Mouse (Mus musculus): ENCODE results near the gene Sh3yl1. TPM values are rescaled to one million over a fixed set of nuclear protein-coding genes. Genes with fewer than 3 reads are reported as not detected.
A peak's percentile ranks its signal among the peaks of the same experiment; 100 is the strongest.

The Sh3yl1 gene
- polyA plus RNA-seq, 2 experiments, result 7.4 to 11.3 TPM

GRCm38 (mm10) chr12:30883986-30884621, 27.4 kb upstream of the Sh3yl1 start, which contains the start of gene Alkal2:
Gene Alkal2, plus strand, starts transcription at chr12:30884322.
- Histone ChIP-seq H3K4me3 (replicated peaks; ENCODE audit: low read length) (peak within 1 kb of the TSS; percentile 47), H3K4me1 (ENCODE audit: control insufficient read depth, insufficient read depth, low read length) (no peaks in the 10 kb centered on the region), H3K36me3 (ENCODE audit: control insufficient read depth, insufficient read depth, low read length) (no peaks in the 10 kb centered on the region), H3K9ac (ENCODE audit: low read depth, low read length, severe bottlenecking) (peak within 1 kb of the TSS; percentile 36), H3K9me3 (ENCODE audit: control insufficient read depth, low read length) (no peaks in the 10 kb centered on the region), H3K27ac (replicated peaks; ENCODE audit: low read depth, low read length) (no peak within 1 kb of the TSS), H3K4me2 (replicated peaks; ENCODE audit: low read depth, low read length, severe bottlenecking) (peak within 1 kb of the TSS; percentile 96), H3K27me3 (ENCODE audit: control insufficient read depth, insufficient read depth, low read length) (peaks cover 45% of the 10 kb centered on the region)
- ATAC-seq (ENCODE audit: low FRiP score, low read depth), result peak; percentile 65
- WGBS, result 1% methylated on average over 40 of the region's 58 CpGs
- no peak for DNase-seq (ENCODE audit: low spot score)
- no peak for TF ChIP-seq POLR2A (IDR thresholded peaks at IDR 0.05; ENCODE audit: borderline replicate concordance, extremely low read depth, insufficient read depth, insufficient read length)

- DNase-seq (ENCODE audit: low spot score) (no peak), ATAC-seq (ENCODE audit: low FRiP score, low read depth) (peak; percentile 34; the same call in 1 of the 2 replicates)
- Histone ChIP-seq H3K27me3 (ENCODE audit: control insufficient read depth, insufficient read depth, low read length) (peaks cover 45% of the 10 kb centered on the region), H3K36me3 (ENCODE audit: control insufficient read depth, insufficient read depth, low read length) (no peaks in the 10 kb centered on the region), H3K4me2 (replicated peaks; ENCODE audit: low read depth, low read length, severe bottlenecking) (peak overlapping the region; percentile 96), H3K4me1 (ENCODE audit: control insufficient read depth, insufficient read depth, low read length) (no peaks in the 10 kb centered on the region), H3K9ac (ENCODE audit: low read depth, low read length, severe bottlenecking) (peak overlapping the region; percentile 36), H3K9me3 (ENCODE audit: control insufficient read depth, low read length) (no peaks in the 10 kb centered on the region), H3K27ac (replicated peaks; ENCODE audit: low read depth, low read length) (no peak overlapping the region), H3K4me3 (replicated peaks; ENCODE audit: low read length) (peak overlapping the region; percentile 47)
- no peak for TF ChIP-seq POLR2A (IDR thresholded peaks at IDR 0.05; ENCODE audit: borderline replicate concordance, extremely low read depth, insufficient read depth, insufficient read length)
- WGBS, result 8% methylated on average over 39 of the region's 39 CpGs
Measured at GRCm38 (mm10) chr12:30884622-30885230, 26.7 kb upstream of the Sh3yl1 start.

GRCm38 (mm10) chr12:30885891-30886290, 25.6 kb upstream of the Sh3yl1 start:
- no peak for TF ChIP-seq POLR2A (IDR thresholded peaks at IDR 0.05; ENCODE audit: borderline replicate concordance, extremely low read depth, insufficient read depth, insufficient read length)
- Histone ChIP-seq H3K27me3 (ENCODE audit: control insufficient read depth, insufficient read depth, low read length) (peaks cover 42% of the 10 kb centered on the region), H3K27ac (replicated peaks; ENCODE audit: low read depth, low read length) (no peak overlapping the region), H3K4me1 (ENCODE audit: control insufficient read depth, insufficient read depth, low read length) (no peaks in the 10 kb centered on the region), H3K4me3 (replicated peaks; ENCODE audit: low read length) (no peak overlapping the region), H3K36me3 (ENCODE audit: control insufficient read depth, insufficient read depth, low read length) (no peaks in the 10 kb centered on the region), H3K4me2 (replicated peaks; ENCODE audit: low read depth, low read length, severe bottlenecking) (no peak overlapping the region), H3K9me3 (ENCODE audit: control insufficient read depth, low read length) (no peaks in the 10 kb centered on the region), H3K9ac (ENCODE audit: low read depth, low read length, severe bottlenecking) (no peak overlapping the region)
- DNase-seq (ENCODE audit: low spot score) (no peak), ATAC-seq (ENCODE audit: low FRiP score, low read depth) (no peak)
- 74% methylated on average over 6 of the region's 6 CpGs for WGBS

- Histone ChIP-seq H3K36me3 (ENCODE audit: control insufficient read depth, insufficient read depth, low read length) (0 out of 2 replicates have a peak, but pooled peaks cover 3% of the 10 kb centered on the region), H3K4me1 (ENCODE audit: control insufficient read depth, insufficient read depth, low read length) (no peaks in the 10 kb centered on the region), H3K27me3 (ENCODE audit: control insufficient read depth, insufficient read depth, low read length) (peaks cover 32% of the 10 kb centered on the region), H3K9ac (ENCODE audit: low read depth, low read length, severe bottlenecking) (no peak overlapping the region), H3K4me3 (replicated peaks; ENCODE audit: low read length) (no peak overlapping the region), H3K4me2 (replicated peaks; ENCODE audit: low read depth, low read length, severe bottlenecking) (no peak overlapping the region), H3K27ac (replicated peaks; ENCODE audit: low read depth, low read length) (no peak overlapping the region), H3K9me3 (ENCODE audit: control insufficient read depth, low read length) (no peaks in the 10 kb centered on the region)
- 88% methylated on average over 4 of the region's 4 CpGs for WGBS
- DNase-seq (ENCODE audit: low spot score), result no peak
- no peak for ATAC-seq (ENCODE audit: low FRiP score, low read depth)
- TF ChIP-seq POLR2A (IDR thresholded peaks at IDR 0.05; ENCODE audit: borderline replicate concordance, extremely low read depth, insufficient read depth, insufficient read length), result no peak
Measured at GRCm38 (mm10) chr12:30888003-30888402, 23.5 kb upstream of the Sh3yl1 start.

- H3K27ac ChIP-seq (replicated peaks; ENCODE audit: low read depth, low read length), result no peak overlapping the region
- 35% methylated on average over 5 of the region's 5 CpGs for WGBS
- H3K9ac ChIP-seq (ENCODE audit: low read depth, low read length, severe bottlenecking), result no peak overlapping the region
- peaks cover 12% of the 10 kb centered on the region for H3K36me3 ChIP-seq (ENCODE audit: control insufficient read depth, insufficient read depth, low read length)
- H3K9me3 ChIP-seq (ENCODE audit: control insufficient read depth, low read length), result no peaks in the 10 kb centered on the region
- ATAC-seq (ENCODE audit: low FRiP score, low read depth) (no peak), DNase-seq (ENCODE audit: low spot score) (peak; percentile 86)
- peaks cover 12% of the 10 kb centered on the region for H3K27me3 ChIP-seq (ENCODE audit: control insufficient read depth, insufficient read depth, low read length)
- TF ChIP-seq POLR2A (IDR thresholded peaks at IDR 0.05; ENCODE audit: borderline replicate concordance, extremely low read depth, insufficient read depth, insufficient read length), result no peak
- H3K4me2 ChIP-seq (replicated peaks; ENCODE audit: low read depth, low read length, severe bottlenecking), result no peak overlapping the region
- H3K4me3 ChIP-seq (replicated peaks; ENCODE audit: low read length), result no peak overlapping the region
- no peaks in the 10 kb centered on the region for H3K4me1 ChIP-seq (ENCODE audit: control insufficient read depth, insufficient read depth, low read length)
Measured at GRCm38 (mm10) chr12:30890067-30890466, 21.4 kb upstream of the Sh3yl1 start.

All from limb, embryonic 14.5 days (tissue).